Mouse (Mus musculus): ENCODE results near the gene Clcnkb. TPM values are rescaled to one million over a fixed set of nuclear protein-coding genes. Genes with fewer than 3 reads are reported as not detected.

Gene Clcnkb
- polyA plus RNA-seq, 1 experiment: 0.68 TPM

- H3K36me3 ChIP-seq (ENCODE audit: control insufficient read depth, insufficient read depth, low read length): no peaks in the 10 kb centered on the region
- no peaks in the 10 kb centered on the region; the same call in 1 of the 2 replicates for H3K27me3 ChIP-seq (ENCODE audit: control insufficient read depth, insufficient read depth, low read length)
Observed at GRCm38 (mm10) chr4:141365876-141366275, 49.9 kb downstream of the Clcnkb start.

GRCm38 (mm10) chr4:141365126-141365525, 50.7 kb downstream of the Clcnkb start:
- H3K27me3 ChIP-seq (ENCODE audit: control insufficient read depth, insufficient read depth, low read length): no peaks in the 10 kb centered on the region; the same call in 1 of the 2 replicates
- TF ChIP-seq CTCF (IDR thresholded peaks at IDR 0.05; ENCODE audit: control insufficient read depth, insufficient read depth, insufficient replicate concordance, low read depth, low read length) (no peak), POLR2A (IDR thresholded peaks at IDR 0.05; ENCODE audit: control insufficient read depth, low read depth, low read length) (no peak)
- H3K27ac ChIP-seq (ENCODE audit: control insufficient read depth, insufficient read depth, low read depth, low read length): no peak overlapping the region
- no peak overlapping the region for H3K4me3 ChIP-seq (ENCODE audit: control insufficient read depth, low read depth, low read length)
- no peaks in the 10 kb centered on the region for H3K36me3 ChIP-seq (ENCODE audit: control insufficient read depth, insufficient read depth, low read length)
- peaks cover 2% of the 10 kb centered on the region for H3K4me1 ChIP-seq (ENCODE audit: control insufficient read depth, insufficient read depth, low read length)

More at GRCm38 (mm10) chr4:141365876-141366275, 49.9 kb downstream of the Clcnkb start:
- TF ChIP-seq CTCF (IDR thresholded peaks at IDR 0.05; ENCODE audit: control insufficient read depth, insufficient read depth, insufficient replicate concordance, low read depth, low read length) (no peak), POLR2A (IDR thresholded peaks at IDR 0.05; ENCODE audit: control insufficient read depth, low read depth, low read length) (no peak)
- H3K27ac ChIP-seq (ENCODE audit: control insufficient read depth, insufficient read depth, low read depth, low read length): no peak overlapping the region
- no peak overlapping the region for H3K4me3 ChIP-seq (ENCODE audit: control insufficient read depth, low read depth, low read length)
- peaks cover 2% of the 10 kb centered on the region for H3K4me1 ChIP-seq (ENCODE audit: control insufficient read depth, insufficient read depth, low read length)

- no peak overlapping the region for H3K27ac ChIP-seq (ENCODE audit: control insufficient read depth, insufficient read depth, low read depth, low read length)
- H3K4me1 ChIP-seq (ENCODE audit: control insufficient read depth, insufficient read depth, low read length): no peaks in the 10 kb centered on the region
- peak; percentile 78 for TF ChIP-seq CTCF (IDR thresholded peaks at IDR 0.05; ENCODE audit: control insufficient read depth, insufficient read depth, insufficient replicate concordance, low read depth, low read length)
- no peak for TF ChIP-seq POLR2A (IDR thresholded peaks at IDR 0.05; ENCODE audit: control insufficient read depth, low read depth, low read length)
- no peak overlapping the region for H3K4me3 ChIP-seq (ENCODE audit: control insufficient read depth, low read depth, low read length)
- no peaks in the 10 kb centered on the region for H3K36me3 ChIP-seq (ENCODE audit: control insufficient read depth, insufficient read depth, low read length)
- H3K27me3 ChIP-seq (ENCODE audit: control insufficient read depth, insufficient read depth, low read length): no peaks in the 10 kb centered on the region
Observed at GRCm38 (mm10) chr4:141362937-141363548, 52.8 kb downstream of the Clcnkb start.

- no peaks in the 10 kb centered on the region for H3K36me3 ChIP-seq (ENCODE audit: control insufficient read depth, insufficient read depth, low read length)
- H3K27me3 ChIP-seq (ENCODE audit: control insufficient read depth, insufficient read depth, low read length): no peaks in the 10 kb centered on the region
- TF ChIP-seq CTCF (IDR thresholded peaks at IDR 0.05; ENCODE audit: control insufficient read depth, insufficient read depth, insufficient replicate concordance, low read depth, low read length): 0 out of 2 replicates have a peak, but pooled peaks have one; percentile 21
- TF ChIP-seq POLR2A (IDR thresholded peaks at IDR 0.05; ENCODE audit: control insufficient read depth, low read depth, low read length): no peak
Observed at GRCm38 (mm10) chr4:141360846-141361245, 55.0 kb downstream of the Clcnkb start.

GRCm38 (mm10) chr4:141359222-141359621, 56.6 kb downstream of the Clcnkb start:
- TF ChIP-seq POLR2A (IDR thresholded peaks at IDR 0.05; ENCODE audit: control insufficient read depth, low read depth, low read length) (no peak), CTCF (IDR thresholded peaks at IDR 0.05; ENCODE audit: control insufficient read depth, insufficient read depth, insufficient replicate concordance, low read depth, low read length) (no peak)
- no peak overlapping the region for H3K27ac ChIP-seq (ENCODE audit: control insufficient read depth, insufficient read depth, low read depth, low read length)
- no peaks in the 10 kb centered on the region for H3K27me3 ChIP-seq (ENCODE audit: control insufficient read depth, insufficient read depth, low read length)
- H3K4me1 ChIP-seq (ENCODE audit: control insufficient read depth, insufficient read depth, low read length): no peaks in the 10 kb centered on the region
- H3K36me3 ChIP-seq (ENCODE audit: control insufficient read depth, insufficient read depth, low read length): no peaks in the 10 kb centered on the region
- H3K4me3 ChIP-seq (ENCODE audit: control insufficient read depth, low read depth, low read length): no peak overlapping the region

More at GRCm38 (mm10) chr4:141360846-141361245, 55.0 kb downstream of the Clcnkb start:
- H3K27ac ChIP-seq (ENCODE audit: control insufficient read depth, insufficient read depth, low read depth, low read length): no peak overlapping the region
- H3K4me1 ChIP-seq (ENCODE audit: control insufficient read depth, insufficient read depth, low read length): no peaks in the 10 kb centered on the region
- no peak overlapping the region for H3K4me3 ChIP-seq (ENCODE audit: control insufficient read depth, low read depth, low read length)

- TF ChIP-seq POLR2A (IDR thresholded peaks at IDR 0.05; ENCODE audit: control insufficient read depth, low read depth, low read length) (no peak), CTCF (IDR thresholded peaks at IDR 0.05; ENCODE audit: control insufficient read depth, insufficient read depth, insufficient replicate concordance, low read depth, low read length) (no peak)
- Histone ChIP-seq H3K27me3 (ENCODE audit: control insufficient read depth, insufficient read depth, low read length) (no peaks in the 10 kb centered on the region), H3K4me3 (ENCODE audit: control insufficient read depth, low read depth, low read length) (no peak overlapping the region), H3K36me3 (ENCODE audit: control insufficient read depth, insufficient read depth, low read length) (no peaks in the 10 kb centered on the region), H3K27ac (ENCODE audit: control insufficient read depth, insufficient read depth, low read depth, low read length) (no peak overlapping the region), H3K4me1 (ENCODE audit: control insufficient read depth, insufficient read depth, low read length) (no peaks in the 10 kb centered on the region)
Observed at GRCm38 (mm10) chr4:141357811-141358210, 58.0 kb downstream of the Clcnkb start.

Other genes with a start within 250 kb of the Clcnkb start
- gene Rsg1, start 202.1 kb downstream of the Clcnkb start, polyA plus RNA-seq (2012; rRNA removed): 2.3 and 2.9 TPM in 2 replicates
- 0.65 and 1.3 TPM in 2 replicates for gene Arhgef19, start 176.5 kb downstream of the Clcnkb start, polyA plus RNA-seq (2012; rRNA removed)
- 0.75 and 0.83 TPM in 2 replicates for gene Epha2, start 114.8 kb downstream of the Clcnkb start, polyA plus RNA-seq (2012; rRNA removed)
- gene Fam131c, start 47.8 kb downstream of the Clcnkb start, polyA plus RNA-seq (2012; rRNA removed): 7.9 and 12.3 TPM in 2 replicates
- gene Clcnka, start 17.3 kb downstream of the Clcnkb start, polyA plus RNA-seq (2012; rRNA removed): 0.14 and 1.3 TPM in 2 replicates
- 24.6 and 24.7 TPM in 2 replicates for gene Hspb7, start 4.8 kb upstream of the Clcnkb start, polyA plus RNA-seq (2012; rRNA removed)
- gene Srarp, start 20.1 kb upstream of the Clcnkb start, polyA plus RNA-seq (2012; rRNA removed): 0.67 TPM in 2 replicates
- 24.6 and 28.4 TPM in 2 replicates for gene Zbtb17, start 28.6 kb upstream of the Clcnkb start, polyA plus RNA-seq (2012; rRNA removed)
- gene Spen, start 122.6 kb upstream of the Clcnkb start, polyA plus RNA-seq (2012; rRNA removed): 16.9 and 20.1 TPM in 2 replicates
- gene Fblim1, start 190.1 kb upstream of the Clcnkb start, polyA plus RNA-seq (2012; rRNA removed): 3.1 and 4.4 TPM in 2 replicates
- gene Tmem82, start 202.6 kb upstream of the Clcnkb start, polyA plus RNA-seq (2012; rRNA removed): 3.5 and 3.9 TPM in 2 replicates
- gene Slc25a34, start 207.8 kb upstream of the Clcnkb start, polyA plus RNA-seq (2012; rRNA removed): 2.2 and 2.9 TPM in 2 replicates
- 73.3 and 76.3 TPM in 2 replicates for gene Plekhm2, start 248.9 kb upstream of the Clcnkb start, polyA plus RNA-seq (2012; rRNA removed)